Mouse (Mus musculus): ENCODE measurements at regions not wholly inside any gene's neighbourhood (a gene's known extent, or its start where the extent isn't known, plus 50 kb on each side); places are given as distances from the start of the nearest gene placed in this dataset.
A peak's percentile ranks its signal among the peaks of the same experiment; 100 is the strongest.

DNA sequence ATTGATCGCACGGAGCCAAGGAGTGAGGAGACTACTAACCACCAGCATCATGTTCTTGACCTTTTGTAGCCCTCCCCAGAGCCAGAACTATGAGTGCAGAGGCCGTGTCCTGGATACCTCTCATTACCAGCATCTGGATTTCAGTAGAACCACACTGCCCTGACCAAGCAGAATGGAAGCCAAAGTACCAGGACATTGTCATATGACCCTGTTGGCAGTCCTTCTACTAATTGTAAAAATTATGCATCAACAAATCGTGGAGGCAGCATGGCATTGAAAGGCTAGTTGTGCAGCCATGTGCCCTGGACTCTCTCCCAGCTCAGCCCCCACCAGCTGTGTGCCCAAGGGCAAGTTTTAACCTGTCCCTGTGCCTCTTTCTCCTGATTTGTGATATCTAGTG is 135.6 kb upstream of the Dock1 start:
- no peak for DNase-seq (ENCODE audit: low spot score)

DNA sequence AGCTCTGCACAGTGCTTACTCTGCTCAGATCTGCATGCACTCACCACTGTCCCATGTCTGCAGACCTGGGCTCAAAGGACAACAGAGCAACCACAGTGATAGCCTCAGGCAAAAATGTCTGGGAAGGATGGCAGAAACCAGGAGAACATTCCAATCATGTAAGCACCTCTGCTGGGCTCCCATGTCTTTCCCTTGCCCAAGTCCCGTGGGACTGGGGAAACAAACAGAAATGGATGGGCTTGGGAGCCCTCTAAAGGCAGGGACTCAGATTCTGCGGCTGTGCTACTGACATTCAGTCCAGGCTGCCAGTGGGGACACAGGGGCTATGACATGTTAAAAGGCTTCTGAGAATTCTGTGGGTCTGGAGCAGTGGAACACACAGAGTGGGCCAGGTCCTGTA is 128.8 kb upstream of the Dock1 start:
- DNase-seq (ENCODE audit: low spot score), result no peak

DNA sequence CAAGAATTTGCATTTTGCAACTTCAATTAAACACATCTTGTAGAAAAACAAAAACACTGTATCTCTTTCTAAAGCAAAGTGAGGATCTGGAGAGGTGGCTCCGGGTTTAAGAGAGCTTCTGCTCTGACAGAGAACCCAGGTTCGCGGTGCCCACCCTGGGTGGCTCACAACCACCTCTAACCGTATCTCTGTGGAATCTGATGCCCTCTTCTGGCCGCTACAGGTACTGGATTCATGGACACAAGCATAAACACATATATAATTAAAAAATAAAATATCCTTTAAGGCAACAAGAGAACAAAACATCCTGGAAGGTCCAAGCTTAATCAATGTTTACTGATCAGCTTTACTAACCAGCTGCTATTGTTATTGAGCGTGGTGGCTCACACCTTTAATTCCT is 124.3 kb upstream of the Dock1 start:
- DNase-seq (ENCODE audit: low spot score), result no peak

DNA sequence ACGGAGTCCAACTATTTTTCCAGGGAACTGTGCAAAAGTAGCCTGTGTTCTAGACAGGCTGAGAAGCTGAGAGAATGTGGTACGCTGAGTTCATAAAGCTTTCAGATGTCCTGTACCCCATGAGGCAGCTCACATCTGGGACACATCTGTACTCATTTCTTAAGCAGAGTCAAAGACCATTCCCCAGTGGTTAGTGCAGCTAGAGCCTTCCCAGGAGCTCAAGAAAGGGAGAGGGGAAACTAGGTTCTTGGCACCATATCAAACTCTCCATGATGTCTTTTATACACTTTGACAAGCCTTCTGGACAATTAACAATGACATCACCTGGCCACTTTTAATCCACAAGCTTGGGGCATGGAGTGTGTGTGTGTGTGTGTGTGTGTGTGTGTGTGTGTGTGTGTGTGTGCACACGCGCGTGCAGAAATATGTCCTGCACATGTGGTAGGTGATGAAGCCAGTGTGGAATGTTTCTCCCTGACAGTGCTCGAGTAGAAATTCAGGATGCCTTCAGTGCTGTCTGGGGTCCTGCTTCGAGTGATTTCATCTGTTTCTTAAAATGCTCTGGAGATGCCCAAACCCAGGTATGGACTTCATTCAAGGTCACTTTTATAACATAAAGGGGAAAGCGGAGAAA is 121.1 kb upstream of the Dock1 start:
- no peak for DNase-seq (ENCODE audit: low spot score)

DNA sequence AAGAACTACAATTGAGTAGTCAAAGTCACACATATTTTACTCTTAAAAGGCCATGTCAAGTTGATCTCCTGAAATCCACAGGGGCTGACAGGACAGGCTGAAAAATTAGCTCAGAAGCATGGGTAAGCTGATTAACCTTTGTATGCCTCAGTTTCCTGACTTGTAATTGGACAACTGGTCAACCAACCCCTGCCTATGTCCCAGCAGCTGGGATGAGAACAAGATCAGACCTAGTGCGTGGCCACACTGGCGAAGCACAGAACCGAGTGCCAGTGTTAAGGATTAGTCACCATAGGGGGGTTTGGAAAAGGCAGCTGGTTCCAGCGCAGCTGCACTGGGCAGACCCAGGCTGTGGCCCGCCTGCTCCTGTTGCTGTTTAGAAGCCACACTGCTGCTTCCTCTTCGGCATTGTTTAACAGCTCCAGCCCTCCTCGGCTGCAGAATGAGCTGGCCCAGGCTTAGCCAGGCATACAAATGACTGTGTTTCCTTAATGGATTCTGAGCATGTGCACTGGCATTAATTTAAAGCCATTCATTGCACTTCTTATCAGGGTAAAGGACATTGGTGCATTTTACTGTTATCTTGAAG is 120.1 kb upstream of the Dock1 start:
- no peak for DNase-seq (ENCODE audit: low spot score)

DNA sequence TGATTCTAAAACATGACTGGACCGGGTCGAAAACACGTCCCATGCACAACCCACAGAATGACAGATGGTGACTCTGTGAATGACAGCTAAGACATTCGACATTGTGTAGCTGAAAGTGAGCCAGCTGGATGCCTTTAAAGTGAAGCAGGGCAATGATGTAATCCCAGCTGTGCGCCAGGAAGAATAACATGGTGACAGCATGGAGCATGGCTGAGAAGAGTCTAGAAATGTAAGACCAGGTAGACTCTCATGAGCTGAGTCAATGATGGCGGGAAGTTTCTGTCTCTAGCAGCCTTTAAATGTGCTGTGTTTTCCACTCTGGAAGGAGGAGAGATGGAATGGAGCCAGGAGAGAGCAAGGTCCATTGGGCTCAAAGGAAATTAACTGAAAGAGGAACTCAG is 118.4 kb upstream of the Dock1 start:
- no peak for DNase-seq (ENCODE audit: low spot score)

DNA sequence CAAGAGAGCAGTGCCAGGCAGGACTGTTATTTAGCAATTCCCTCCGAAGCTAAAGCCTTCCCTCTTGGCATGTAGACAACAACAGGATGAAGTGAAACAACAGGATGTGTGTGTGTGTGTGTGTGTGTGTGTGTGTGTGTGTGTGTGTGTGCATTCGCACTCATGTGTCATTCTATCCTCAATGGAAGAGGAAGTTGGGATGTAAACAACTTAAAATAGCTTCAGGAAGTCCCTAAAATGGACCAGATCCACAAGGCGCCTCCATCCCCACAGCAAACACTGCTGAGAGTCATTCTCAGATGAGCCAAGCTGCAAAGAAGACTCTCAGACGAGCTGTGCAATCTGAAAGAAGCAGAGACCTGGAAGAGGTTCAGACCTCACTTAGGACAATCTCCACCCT is 114.4 kb upstream of the Dock1 start:
- DNase-seq (ENCODE audit: low spot score), result no peak

DNA sequence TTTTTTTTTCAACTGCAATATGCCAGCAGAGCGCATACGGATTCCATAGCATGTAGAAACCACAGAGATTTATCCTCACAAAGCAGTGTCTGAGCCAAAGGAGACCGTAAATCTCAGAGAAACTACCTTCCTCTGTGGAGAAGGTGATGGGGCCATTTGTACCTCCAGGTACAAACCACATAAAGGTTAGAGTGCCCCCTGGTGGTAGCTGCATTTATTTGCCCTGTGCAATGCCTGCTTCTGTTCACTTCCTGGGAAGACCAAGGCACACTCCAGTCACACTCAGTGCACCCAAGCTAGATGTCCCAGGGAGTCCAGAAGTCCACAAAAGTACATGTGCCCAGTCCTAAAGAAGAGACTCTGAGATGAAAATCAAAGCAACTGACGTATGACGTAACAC is 104.1 kb upstream of the Dock1 start:
- peak; percentile 71 for DNase-seq (ENCODE audit: low spot score)

DNA sequence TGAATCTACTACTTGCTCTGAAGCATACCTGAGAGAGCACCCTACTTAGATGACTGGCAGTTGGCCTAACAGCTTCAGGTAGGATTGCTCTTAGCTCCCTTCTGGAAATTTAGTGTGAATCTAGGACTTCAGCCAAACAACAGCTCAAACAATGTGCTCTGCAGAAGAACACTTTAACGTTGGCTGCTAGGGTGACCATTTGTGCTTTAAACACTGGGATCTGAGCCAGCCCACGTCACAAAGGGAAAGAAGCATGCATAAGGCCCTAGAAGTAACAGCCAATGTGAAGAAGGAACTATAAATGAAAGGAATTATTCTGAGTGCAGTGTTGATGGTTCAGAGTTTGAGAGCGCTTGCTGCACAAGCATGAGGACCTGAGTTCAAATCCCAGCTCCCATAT is 101.2 kb upstream of the Dock1 start:
- no peak for DNase-seq (ENCODE audit: low spot score)

DNA sequence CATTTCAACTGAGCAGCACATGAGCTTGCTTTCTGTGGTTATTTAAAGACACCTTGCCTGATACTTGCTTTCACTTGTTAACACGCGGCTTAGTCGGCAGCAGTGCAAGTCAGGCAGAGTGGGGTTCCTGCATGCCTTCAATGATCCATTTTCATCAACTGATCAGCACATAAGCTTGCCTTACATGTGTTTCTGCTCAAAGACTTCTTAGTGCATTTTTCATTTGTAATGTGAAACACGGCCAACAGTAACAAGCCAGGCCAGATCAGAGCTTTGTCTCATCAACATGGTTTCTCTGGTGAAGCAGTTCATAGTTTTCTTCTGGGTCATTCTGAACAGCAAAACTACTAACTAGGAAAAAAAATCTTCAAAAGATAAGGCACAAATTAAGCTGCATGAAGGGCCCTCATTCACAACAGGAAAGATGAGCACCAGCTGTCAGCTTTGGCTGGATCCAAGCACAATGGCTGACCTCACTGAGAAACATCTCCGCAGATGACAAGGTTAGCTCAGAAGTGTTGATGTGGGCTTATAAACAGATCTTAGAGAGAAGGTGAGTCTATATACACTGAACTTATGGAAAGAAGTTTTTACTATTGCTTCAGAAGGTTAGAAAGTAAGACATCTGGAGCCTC is 100.2 kb upstream of the Dock1 start:
- DNase-seq (ENCODE audit: low spot score), result no peak

DNA sequence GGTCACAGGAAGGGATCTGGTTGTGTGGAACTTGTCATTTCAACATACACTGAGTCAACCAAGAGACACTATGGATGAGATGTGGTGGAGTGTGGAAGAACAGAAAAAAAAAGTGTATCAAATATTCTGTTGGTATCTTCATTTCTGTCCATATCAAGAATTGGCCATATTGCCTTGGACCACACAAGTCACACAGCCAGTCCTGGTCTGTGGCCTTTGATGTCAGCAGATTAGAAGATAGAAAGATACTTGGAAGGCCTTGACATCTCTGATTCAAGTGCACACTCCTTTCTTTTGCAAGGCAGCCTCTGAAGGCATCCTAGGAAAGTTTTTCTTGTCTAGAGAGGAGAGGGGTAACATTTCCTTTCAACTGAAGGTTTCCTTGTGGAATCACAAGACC is 88.7 kb upstream of the Dock1 start:
- DNase-seq (ENCODE audit: low spot score), result no peak

DNA sequence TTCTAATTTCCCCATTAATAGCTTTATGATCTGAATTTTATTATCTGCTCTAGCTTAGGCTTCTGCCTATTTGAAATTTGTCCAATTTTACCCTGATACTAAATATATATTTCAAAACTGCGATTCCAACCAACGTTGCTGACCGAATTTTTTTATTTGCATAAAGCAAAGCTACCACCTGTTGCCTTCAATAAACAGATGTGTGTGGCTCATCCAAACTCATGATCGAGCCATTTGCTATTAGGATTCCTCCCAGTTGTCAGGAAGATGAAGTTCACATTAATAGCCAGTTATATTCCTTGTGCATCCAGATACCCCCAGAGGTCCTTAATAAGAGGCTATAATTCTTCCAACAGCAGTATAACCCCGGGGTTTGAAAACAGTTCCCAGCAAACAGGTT is 85.0 kb upstream of the Dock1 start:
- DNase-seq (ENCODE audit: low spot score), result no peak

DNA sequence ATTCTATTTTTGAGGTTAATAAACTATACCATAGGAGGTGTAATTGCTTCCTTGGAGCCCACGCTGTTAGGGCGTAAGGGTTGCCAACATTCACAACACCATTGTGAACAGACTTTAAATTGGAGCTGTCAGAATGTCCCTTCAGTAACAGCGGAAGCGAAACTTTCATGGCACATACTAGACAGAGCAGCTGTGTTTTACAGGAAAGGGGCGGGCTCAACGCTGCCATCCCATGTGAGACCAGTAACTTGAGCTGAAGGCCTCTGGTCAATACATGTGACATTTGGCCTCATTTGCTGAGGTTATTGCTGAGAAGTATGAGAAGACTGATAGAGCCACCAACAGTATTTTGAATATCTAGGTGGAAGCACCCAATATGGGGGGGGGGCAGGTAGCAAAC is 83.5 kb upstream of the Dock1 start:
- no peak for DNase-seq (ENCODE audit: low spot score)

DNA sequence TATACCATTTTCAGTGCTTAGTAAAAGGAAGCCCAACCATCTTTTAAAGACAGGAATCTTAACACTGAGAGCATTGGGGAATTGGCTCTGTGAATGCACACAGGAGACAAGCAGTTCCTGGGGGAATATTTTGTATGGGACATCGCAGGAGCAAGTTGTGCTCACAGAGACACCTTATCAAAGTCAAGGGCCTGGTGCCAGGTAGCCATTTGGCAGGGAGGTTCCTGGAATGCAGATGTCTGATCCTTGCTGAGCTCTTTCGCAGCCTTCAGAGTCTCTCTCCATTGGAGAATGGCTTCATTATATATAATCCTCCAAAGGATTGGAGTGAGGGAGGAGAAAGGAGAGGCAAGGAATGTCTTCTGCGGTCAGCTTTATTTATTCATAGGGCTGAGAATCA is 62.6 kb upstream of the Dock1 start:
- no peak for DNase-seq (ENCODE audit: low spot score)

DNA sequence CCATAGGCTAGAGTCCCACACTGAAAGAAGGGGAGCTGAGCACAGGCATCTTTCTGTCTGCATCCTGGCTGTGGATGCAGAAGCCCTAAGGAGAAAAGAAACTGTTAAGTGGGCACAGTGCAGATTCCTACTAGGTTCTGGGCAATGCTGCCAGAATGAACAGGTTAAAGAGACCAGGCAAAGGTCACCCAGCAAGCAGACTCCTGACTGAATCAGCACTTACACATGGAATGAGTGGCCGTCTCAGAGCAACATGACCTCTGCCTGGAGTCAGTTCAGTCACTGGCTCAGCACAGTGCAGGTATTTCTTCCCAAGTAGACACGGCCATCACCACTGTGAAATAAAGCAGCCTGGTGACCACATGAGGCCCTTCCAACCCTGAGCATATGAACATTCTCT is 60.3 kb upstream of the Dock1 start:
- DNase-seq (ENCODE audit: low spot score), result no peak

DNA sequence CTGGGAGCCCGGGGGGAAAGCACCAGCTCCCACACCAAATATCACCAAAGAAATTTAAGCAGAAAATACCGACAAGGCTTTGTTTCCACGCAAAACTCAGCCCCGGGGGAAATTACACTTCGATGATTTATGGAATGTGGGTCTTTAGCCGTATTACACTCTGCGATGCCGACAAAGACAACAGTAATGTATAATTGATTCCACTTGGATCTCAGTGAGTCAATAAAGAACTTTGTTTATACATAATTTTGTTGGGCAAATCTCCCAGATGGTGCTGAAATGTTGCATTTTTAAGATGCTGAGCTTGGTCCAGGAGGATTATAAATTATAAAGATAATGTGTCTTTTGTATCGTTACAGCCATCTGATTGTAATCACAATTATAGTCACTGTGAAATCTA is 59.1 kb upstream of the Dock1 start:
- no peak for DNase-seq (ENCODE audit: low spot score)

DNA sequence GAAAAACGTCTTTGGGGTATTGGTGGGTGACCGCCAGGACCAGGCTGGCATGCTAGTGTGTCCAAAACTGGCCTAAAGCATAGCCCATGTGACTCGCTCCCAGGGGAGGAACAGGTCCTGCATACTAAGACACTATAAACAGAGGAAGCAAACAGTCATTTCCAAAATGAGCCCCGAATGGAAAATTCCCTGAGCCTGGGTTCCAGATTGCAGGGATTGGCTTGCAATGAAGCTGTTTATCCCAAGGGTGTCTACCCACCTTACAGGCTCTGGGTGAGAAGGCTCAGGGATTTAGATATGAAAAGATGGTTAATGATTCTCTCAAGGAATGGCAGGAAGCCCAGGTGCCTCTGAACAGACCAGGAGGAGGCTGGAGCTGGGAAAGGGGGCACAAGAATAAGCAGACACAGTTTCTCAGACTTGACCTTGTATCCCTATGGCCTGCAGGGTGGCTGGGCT is 58.2 kb upstream of the Dock1 start:
- DNase-seq (ENCODE audit: low spot score), result no peak

DNA sequence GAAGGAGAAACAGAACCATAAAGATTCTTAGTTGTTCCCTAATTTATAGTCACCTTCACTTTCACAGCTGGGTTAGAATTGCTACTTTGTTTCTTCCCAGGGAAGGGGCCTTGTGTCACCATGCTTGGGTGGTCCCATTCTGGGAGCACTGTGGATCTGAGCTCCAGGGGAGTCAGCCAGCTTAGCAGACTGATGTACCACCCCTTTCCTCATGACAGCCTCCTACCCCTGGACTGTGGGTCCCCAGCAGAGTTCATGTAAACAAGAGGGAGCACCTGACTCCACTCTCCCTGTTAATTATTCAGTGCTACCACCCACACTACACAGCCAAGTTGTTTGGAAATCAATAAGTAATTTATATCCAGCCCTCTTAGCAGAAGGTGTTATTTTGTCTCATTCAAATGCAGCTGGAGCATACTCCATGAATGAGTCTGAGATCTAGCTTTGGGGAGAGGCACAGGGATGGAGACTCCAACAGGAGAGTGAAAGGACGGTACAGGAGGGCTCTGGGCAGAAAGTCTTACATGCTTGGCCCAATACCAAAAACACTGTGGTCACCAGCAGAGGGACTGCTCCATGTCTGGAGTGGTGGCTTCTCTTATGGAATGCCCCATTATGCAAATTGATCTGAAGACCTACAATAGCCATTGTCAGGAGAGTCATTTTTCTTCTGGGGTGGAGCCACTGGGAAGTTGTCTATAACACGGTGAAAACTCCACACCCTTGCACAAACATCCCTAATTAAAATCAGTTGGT is 51.1 kb upstream of the Dock1 start:
- no peak for DNase-seq (ENCODE audit: low spot score)

DNA sequence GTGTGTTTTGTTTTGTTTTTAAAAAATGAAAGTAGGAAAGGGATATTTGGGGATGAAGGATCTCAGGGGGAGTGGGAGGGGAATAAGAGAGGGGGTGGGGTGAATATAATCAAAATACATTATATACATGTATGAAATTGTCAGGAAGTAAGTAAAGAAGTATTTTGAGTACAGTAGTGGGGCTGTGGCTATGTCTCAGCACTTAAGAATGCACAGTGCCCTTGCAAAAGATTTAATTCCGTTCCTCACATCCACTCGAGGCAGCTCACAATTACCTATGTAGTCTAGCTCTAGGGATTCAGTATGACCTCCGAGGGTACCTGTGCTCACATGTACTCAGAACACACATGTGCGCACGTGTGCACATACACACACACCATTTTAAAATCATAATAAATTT is 50.4 kb upstream of the Dock1 start:
- no peak for DNase-seq (ENCODE audit: low spot score)
